Mouse (Mus musculus) macrophage (primary cell): Measurements from ENCODE around the gene Vash2. TPM values are rescaled to one million over a fixed set of nuclear protein-coding genes. Genes with fewer than 3 reads are reported as not detected.

Experiments
- H3K27ac ChIP-seq: fragments of 350-480 bp; formaldehyde crosslinking; 2 replicates; pipeline ENCODE4 v1.9.0; 2021
- H3K36me3 ChIP-seq: fragments of 350-480 bp; formaldehyde crosslinking; 2 replicates; pipeline ENCODE4 v1.9.0; 2021; ENCODE audit errors: inconsistent target
- H3K4me3 ChIP-seq: fragments of 350-480 bp; formaldehyde crosslinking; 2 replicates; pipeline ENCODE4 v1.9.0; 2021; ENCODE audit errors: inconsistent target
- H3K79me2 ChIP-seq: fragments of 350-480 bp; formaldehyde crosslinking; 2 replicates; pipeline ENCODE4 v1.9.0; 2021; ENCODE audit errors: inconsistent target
- WGBS: methylation state at CpG from one replicate; pipeline ENCODE4 v1.1.7; 2026; ENCODE audit warnings: inconsistent platforms; ENCODE audit not compliant: missing documents; 5-methylcytosine and 5-hydroxymethylcytosine counted together
- polyA plus RNA-seq: library from polyadenylated mRNA; stranded (reverse); fragments of 250-400 nt; gene quantifications from 3 replicates; pipeline ENCODE4 v1.2.4, GENCODE M21; 2018; ENCODE audit warnings: inconsistent platforms

Vash2 gene
- polyA plus RNA-seq, 1 experiment from 2014 or later, result 1.9 TPM

DNA sequence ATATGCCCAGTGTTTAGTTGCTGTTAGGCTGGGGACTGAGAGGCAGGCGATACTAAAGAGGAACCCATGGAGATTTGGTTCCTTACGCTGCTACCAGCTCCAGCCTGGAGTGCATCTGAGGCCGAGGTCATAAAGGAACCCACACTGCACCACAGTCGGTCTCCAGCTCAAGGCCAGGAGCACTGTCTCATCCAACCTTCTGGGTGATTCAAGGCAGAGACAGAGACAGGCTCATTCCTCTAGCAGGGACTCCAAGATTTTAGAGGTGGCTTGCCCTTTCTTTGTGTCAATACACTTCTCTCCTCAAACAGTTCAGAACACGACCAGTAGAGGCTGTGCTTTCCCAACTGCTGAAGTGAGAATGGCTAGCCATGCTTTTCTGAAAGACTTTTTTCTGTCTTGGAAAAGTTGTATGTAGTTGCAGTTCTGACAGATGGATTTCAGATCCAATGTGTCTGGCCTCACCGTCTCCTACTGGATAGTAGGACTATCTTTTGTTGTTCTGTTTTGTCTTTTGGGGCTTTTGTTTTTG is 17.3 kb upstream of the Vash2 start:
- H3K27ac ChIP-seq, result peak overlapping the region; percentile 97
- no peak overlapping the region for H3K4me3 ChIP-seq
- no peaks in the 10 kb centered on the region for H3K36me3 ChIP-seq
- H3K79me2 ChIP-seq, result no peaks in the 10 kb centered on the region
- 63% methylated on average over 6 of the region's 6 CpGs for WGBS

DNA sequence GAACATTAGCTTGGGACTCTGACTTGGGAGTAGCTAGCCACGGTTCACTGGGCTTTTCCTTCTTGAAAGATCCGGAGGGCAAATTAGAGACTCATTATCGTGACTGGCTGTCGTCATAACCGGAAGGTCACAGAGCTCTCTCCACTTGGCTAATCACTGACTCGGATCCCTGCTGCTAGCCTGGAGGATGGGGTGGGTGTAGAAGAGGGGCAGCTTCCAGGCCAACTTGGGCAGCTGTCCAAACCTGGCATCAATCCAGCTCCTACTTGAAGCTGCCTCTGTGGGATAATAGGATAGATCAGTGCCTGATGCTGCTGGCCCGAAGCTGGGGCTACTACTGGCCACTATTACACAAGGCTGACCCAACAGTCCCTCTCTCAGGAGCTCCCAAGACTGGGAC is 16.5 kb upstream of the Vash2 start:
- H3K27ac ChIP-seq, result no peak overlapping the region
- H3K36me3 ChIP-seq, result no peaks in the 10 kb centered on the region
- WGBS, result 98% methylated on average over 6 of the region's 7 CpGs
- no peaks in the 10 kb centered on the region for H3K79me2 ChIP-seq
- H3K4me3 ChIP-seq, result no peak overlapping the region

DNA sequence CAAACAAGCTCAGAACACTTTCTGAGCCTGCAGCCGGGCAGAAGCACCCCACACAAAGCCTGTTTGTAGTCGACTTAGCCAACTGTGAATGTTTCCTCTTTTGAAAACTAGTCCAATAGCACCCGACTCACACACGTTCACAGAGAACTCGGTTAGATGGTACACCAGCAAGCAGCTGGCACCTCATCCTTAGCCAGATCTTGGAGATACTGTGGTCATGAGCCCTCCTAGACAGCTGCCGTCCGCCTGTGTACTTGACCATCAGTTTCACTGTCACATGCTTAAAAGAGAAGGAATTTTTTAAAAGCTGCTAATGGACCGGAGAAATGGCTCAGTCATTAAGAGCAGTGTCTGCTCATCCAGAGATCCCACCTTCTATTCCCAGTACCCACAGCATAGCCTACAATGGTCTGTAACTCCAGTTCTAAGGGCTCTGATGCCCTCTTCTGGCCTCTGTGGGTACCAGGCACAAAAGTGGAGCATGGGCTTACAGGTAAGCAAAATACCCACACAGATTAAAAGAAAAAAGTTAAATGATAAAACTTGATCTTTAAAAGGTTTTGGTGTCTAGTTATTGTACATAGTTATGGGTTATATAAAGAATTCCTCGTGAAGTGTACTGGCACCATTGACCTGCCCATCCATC is 10.5 kb upstream of the Vash2 start:
- Histone ChIP-seq H3K79me2 (no peaks in the 10 kb centered on the region), H3K4me3 (no peak overlapping the region), H3K27ac (no peak overlapping the region), H3K36me3 (no peaks in the 10 kb centered on the region)
- 85% methylated on average over 9 of the region's 9 CpGs for WGBS

DNA sequence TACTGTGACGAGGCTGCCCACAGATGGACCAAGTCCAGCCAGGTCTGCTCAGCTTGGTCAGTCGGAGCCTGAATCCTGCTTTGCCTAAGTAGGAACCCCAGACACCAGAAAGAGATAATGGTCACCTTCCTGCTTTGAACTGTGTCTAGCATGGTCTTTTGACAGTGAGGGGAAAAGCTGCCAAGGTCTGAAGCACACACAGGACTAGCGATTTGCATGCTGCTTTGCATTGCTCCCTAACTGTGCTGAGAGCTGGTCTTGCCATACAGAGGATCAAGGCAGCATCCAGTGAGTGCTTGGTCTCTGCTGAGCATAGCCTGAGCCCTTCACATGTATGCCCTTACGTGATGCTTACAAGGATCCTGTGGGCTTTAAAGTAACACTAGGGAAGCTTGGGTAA is 2.3 kb upstream of the Vash2 start:
- Histone ChIP-seq H3K4me3 (no peak overlapping the region), H3K27ac (no peak overlapping the region), H3K79me2 (no peaks in the 10 kb centered on the region), H3K36me3 (no peaks in the 10 kb centered on the region)
- WGBS, result 91% methylated on average over 4 of the region's 4 CpGs

GRCm38 (mm10) chr1:190980470-190980869 is 1.4 kb upstream of the Vash2 start:
- WGBS, result 67% methylated on average over 1 of the region's 1 CpGs

GRCm38 (mm10) chr1:190978511-190979073 is 504 bp downstream of the Vash2 start:
- Histone ChIP-seq H3K36me3 (no peaks in the 10 kb centered on the region), H3K27ac (no peak overlapping the region), H3K79me2 (no peaks in the 10 kb centered on the region), H3K4me3 (peak overlapping the region; percentile 10; the same call in 1 of the 2 replicates)
- WGBS, result 2% methylated on average over 44 of the region's 46 CpGs

More at GRCm38 (mm10) chr1:190980470-190980869, 1.4 kb upstream of the Vash2 start:
- Histone ChIP-seq H3K36me3 (no peaks in the 10 kb centered on the region), H3K79me2 (no peaks in the 10 kb centered on the region), H3K4me3 (no peak overlapping the region), H3K27ac (no peak overlapping the region)

DNA sequence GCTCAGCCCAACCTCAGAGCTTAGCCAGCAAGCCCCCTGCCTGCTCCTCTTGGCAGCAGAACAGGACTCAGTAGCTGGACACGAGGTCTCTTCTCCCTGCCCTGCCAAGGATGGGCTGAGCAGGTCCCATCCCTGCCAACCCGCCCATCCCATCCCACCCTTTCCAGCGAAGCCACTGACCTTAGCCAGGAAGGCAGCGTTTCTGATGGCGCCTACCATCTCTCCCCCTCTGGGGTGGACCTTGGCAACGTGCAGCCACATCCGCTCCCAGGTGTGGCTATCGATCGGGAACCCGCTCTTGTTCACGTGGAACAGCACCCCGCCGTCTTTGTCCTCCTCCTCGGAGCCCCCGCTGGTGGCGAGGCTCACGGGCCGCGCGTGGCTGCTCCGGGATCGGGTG is 1.1 kb downstream of the Vash2 start:
- Histone ChIP-seq H3K79me2 (no peaks in the 10 kb centered on the region), H3K36me3 (no peaks in the 10 kb centered on the region), H3K4me3 (no peak overlapping the region), H3K27ac (no peak overlapping the region)
- 19% methylated on average over 21 of the region's 22 CpGs for WGBS

DNA sequence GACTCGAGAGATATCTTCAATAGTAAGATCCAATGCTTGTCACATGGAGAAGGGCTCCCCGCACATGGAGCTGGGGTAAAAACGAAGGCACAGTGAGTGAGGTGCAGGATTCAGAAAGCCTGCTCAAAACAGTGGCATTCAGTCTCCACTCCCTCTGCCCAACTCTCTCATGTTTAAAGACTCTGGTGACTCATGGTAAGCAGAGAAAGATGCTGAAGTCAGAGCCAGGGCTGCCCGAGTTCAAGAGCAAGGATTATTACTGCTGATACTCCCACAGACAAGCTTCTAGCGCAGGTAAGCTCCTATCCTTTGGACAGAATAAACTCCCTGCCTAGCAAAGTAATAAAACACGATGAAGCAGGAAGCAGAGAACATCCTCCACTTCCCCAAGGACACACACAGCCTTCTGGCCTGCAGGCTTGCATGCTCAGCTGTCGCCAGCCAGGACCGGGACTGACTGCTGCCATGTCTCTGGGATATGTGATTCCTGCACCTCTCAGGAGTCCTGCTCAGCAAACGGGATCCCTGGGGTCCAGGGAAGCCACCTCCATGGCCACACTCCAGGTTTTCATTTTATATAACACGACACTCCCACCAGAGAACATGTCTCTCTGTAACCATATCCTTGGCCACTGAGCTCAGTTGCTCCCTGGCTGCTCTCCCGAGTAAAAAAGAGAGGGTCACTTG is 2.1 kb downstream of the Vash2 start:
- H3K27ac ChIP-seq, result no peak overlapping the region
- 84% methylated on average over 11 of the region's 11 CpGs for WGBS
- no peaks in the 10 kb centered on the region for H3K79me2 ChIP-seq
- H3K4me3 ChIP-seq, result no peak overlapping the region
- no peaks in the 10 kb centered on the region for H3K36me3 ChIP-seq

- Histone ChIP-seq H3K27ac (no peak overlapping the region), H3K36me3 (no peaks in the 10 kb centered on the region), H3K79me2 (no peaks in the 10 kb centered on the region), H3K4me3 (no peak overlapping the region)
- 100% methylated on average over 1 of the region's 1 CpGs for WGBS
These were observed 4.3 kb downstream of the Vash2 start for GRCm38 (mm10) chr1:190974833-190975232.

GRCm38 (mm10) chr1:190974191-190974590 is 4.9 kb downstream of the Vash2 start:
- Histone ChIP-seq H3K27ac (no peak overlapping the region), H3K79me2 (no peaks in the 10 kb centered on the region), H3K4me3 (no peak overlapping the region), H3K36me3 (no peaks in the 10 kb centered on the region)
- 85% methylated on average over 8 of the region's 8 CpGs for WGBS

- H3K79me2 ChIP-seq, result no peaks in the 10 kb centered on the region
- no peaks in the 10 kb centered on the region for H3K36me3 ChIP-seq
- H3K4me3 ChIP-seq, result no peak overlapping the region
- H3K27ac ChIP-seq, result no peak overlapping the region
- 86% methylated on average over 7 of the region's 7 CpGs for WGBS
These were observed 6.4 kb downstream of the Vash2 start for GRCm38 (mm10) chr1:190972612-190973192.

- H3K27ac ChIP-seq, result no peak overlapping the region
- WGBS, result 84% methylated on average over 13 of the region's 14 CpGs
- no peaks in the 10 kb centered on the region for H3K36me3 ChIP-seq
- no peak overlapping the region for H3K4me3 ChIP-seq
- H3K79me2 ChIP-seq, result no peaks in the 10 kb centered on the region
These were observed 7.1 kb downstream of the Vash2 start for GRCm38 (mm10) chr1:190971708-190972610.

GRCm38 (mm10) chr1:190968010-190968409 is 11.1 kb downstream of the Vash2 start:
- Histone ChIP-seq H3K79me2 (no peaks in the 10 kb centered on the region), H3K27ac (no peak overlapping the region), H3K4me3 (no peak overlapping the region), H3K36me3 (no peaks in the 10 kb centered on the region)
- WGBS, result 90% methylated on average over 7 of the region's 7 CpGs
